Mouse (Mus musculus) liver, embryonic 14 days (tissue): ENCODE results near the gene Gjc3. TPM values are rescaled to one million over a fixed set of nuclear protein-coding genes. Genes with fewer than 3 reads are reported as not detected.

Experiments
- polyA plus RNA-seq: library from polyadenylated mRNA; depleted of rRNA; stranded (reverse); fragments of >200 nt; gene quantifications from 2 replicates; pipeline ENCODE4 v1.2.3, GENCODE M21; 2012; rRNA removed

Gjc3 gene
- 0.01 TPM in 2 replicates for polyA plus RNA-seq

DNA sequence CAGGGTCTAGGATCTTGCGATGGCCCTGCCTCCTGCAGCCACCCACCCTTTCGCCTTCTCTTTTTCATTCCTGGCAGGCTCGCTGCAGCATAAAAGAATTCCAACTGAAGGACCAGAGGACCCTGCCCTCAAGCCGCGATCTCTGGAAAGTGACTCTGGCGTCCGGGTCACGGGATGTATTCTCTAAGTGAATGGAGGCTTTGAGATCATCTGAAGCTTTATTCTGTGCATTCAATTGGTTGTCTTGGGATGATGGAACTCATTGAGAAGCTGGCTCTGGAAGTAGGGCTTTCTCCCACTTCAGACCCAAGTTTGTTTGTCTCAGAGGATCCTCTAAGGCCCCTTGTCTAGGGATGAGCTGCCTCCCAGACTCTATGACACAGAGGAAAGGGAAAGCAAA is at the start of gene Gjc3:
Gene Gjc3, minus strand, starts transcription at position 154 of the 400 bp plus-strand sequence.

DNA sequence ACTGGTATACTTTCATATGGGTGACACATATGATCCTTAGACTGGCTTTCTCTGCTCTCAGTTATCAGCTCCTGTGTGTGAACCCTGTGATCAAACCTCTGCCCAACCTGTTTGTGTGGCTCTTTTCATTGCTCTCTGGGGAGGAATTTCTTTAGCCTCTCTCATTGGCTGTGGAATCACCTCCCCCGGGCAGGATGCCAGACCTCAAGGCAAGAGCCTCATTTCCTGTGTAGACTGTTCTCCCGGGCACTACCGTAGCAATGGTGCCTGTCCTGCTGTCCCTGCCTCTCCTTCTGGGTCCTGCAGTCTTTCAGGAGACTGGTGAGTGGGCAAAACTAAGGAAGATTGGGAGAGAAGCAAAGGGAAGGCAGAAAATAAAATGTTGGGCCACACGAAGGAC is 18.4 kb upstream of the Gjc3 start, which contains the start of gene Azgp1:
Gene Azgp1, plus strand, starts transcription at position 221 of the 400 bp plus-strand sequence.

DNA sequence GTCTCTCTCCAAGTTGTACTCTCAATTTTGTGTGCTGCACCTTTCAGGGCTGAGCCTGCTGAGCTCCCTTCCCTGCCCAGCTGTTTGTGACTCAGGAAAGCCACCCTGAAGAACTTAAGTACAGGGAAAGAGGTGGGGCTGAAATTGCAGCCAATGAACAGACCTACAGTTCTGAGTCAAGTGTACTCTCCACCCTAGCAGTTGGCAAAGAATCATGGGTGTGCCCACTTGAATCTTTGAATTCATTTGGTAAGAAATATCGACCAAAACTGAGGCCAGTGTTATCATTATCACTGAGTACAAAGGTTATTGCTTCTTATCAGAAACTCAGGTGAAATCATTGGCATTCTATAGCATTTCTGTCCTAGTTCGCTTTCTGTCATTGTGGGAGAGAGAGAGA is 41.4 kb downstream of the Gjc3 start, which contains the start of gene Cyp3a13:
Gene Cyp3a13, minus strand, starts transcription at position 88 of the 400 bp plus-strand sequence.

Other genes with a start within 250 kb of the Gjc3 start
- gene Nyap1, start 221.5 kb downstream of the Gjc3 start, polyA plus RNA-seq = 0.68 and 0.90 TPM in 2 replicates
- gene Tsc22d4, start 217.4 kb downstream of the Gjc3 start, polyA plus RNA-seq = 17.5 and 22.9 TPM in 2 replicates
- gene Ppp1r35, start 184.2 kb downstream of the Gjc3 start, polyA plus RNA-seq = 19.0 and 23.1 TPM in 2 replicates
- gene Mepce, start 175.4 kb downstream of the Gjc3 start, polyA plus RNA-seq = 12.9 and 13.7 TPM in 2 replicates
- gene Zcwpw1, start 175.3 kb downstream of the Gjc3 start, polyA plus RNA-seq = 3.0 and 3.4 TPM in 2 replicates
- gene Pilra, start 126.8 kb downstream of the Gjc3 start, polyA plus RNA-seq = 1.1 and 1.7 TPM in 2 replicates
- 2.3 and 3.3 TPM in 2 replicates for gene Pilrb1, start 105.0 kb downstream of the Gjc3 start, polyA plus RNA-seq
- gene Pilrb2, start 91.3 kb downstream of the Gjc3 start, polyA plus RNA-seq = 1.2 and 2.3 TPM in 2 replicates
- gene Cyp3a13, start 41.5 kb downstream of the Gjc3 start, polyA plus RNA-seq = 0.98 and 1.0 TPM in 2 replicates
- gene Azgp1, start 18.4 kb upstream of the Gjc3 start, polyA plus RNA-seq = 2.0 and 2.4 TPM in 2 replicates
- gene Smok3a, start 58.2 kb upstream of the Gjc3 start, polyA plus RNA-seq = not detected in 2 replicates
- gene Smok3b, start 58.3 kb upstream of the Gjc3 start, polyA plus RNA-seq = not detected in 2 replicates
- not detected in 2 replicates for gene Smok3c, start 90.1 kb upstream of the Gjc3 start, polyA plus RNA-seq
- 2.4 and 2.7 TPM in 2 replicates for gene Zkscan1, start 122.0 kb upstream of the Gjc3 start, polyA plus RNA-seq
- gene Zscan21, start 153.8 kb upstream of the Gjc3 start, polyA plus RNA-seq = 8.4 and 8.6 TPM in 2 replicates
- gene Zfp113, start 192.6 kb upstream of the Gjc3 start, polyA plus RNA-seq = 1.1 and 1.3 TPM in 2 replicates
- gene Cops6, start 198.0 kb upstream of the Gjc3 start, polyA plus RNA-seq = 59.9 and 71.7 TPM in 2 replicates
- gene Ap4m1, start 208.9 kb upstream of the Gjc3 start, polyA plus RNA-seq = 11.7 and 12.6 TPM in 2 replicates
- gene Mcm7, start 209.3 kb upstream of the Gjc3 start, polyA plus RNA-seq = 136 TPM in 2 replicates
- 26.7 and 32.9 TPM in 2 replicates for gene Taf6, start 224.4 kb upstream of the Gjc3 start, polyA plus RNA-seq
- gene Cnpy4, start 224.4 kb upstream of the Gjc3 start, polyA plus RNA-seq = 10.2 and 10.4 TPM in 2 replicates
- gene Mblac1, start 231.2 kb upstream of the Gjc3 start, polyA plus RNA-seq = 1.9 TPM in 2 replicates